Mouse (Mus musculus) brain, embryonic 14.5 days (tissue): ENCODE measurements at regions not wholly inside any gene's neighbourhood (a gene's known extent, or its start where the extent isn't known, plus 50 kb on each side); places are given as distances from the start of the nearest gene placed in this dataset.

Experiments used
- CTCF ChIP-seq: fragments of 200-500 bp; IDR thresholded peaks from 2 replicates; pipeline ENCODE4 v1.5.1; 2012; ENCODE audit warnings: inconsistent platforms, mild to moderate bottlenecking, moderate library complexity, borderline replicate concordance; ENCODE audit not compliant: insufficient read depth, insufficient read length; ENCODE audit errors: extremely low read depth
- POLR2A ChIP-seq: fragments of 200-500 bp; IDR thresholded peaks from 2 replicates; pipeline ENCODE4 v1.6.1; 2012; ENCODE audit warnings: mild to moderate bottlenecking, inconsistent platforms, borderline replicate concordance; ENCODE audit not compliant: poor library complexity, insufficient read depth, insufficient read length, severe bottlenecking; ENCODE audit errors: extremely low read depth

- no peak for TF ChIP-seq CTCF
- TF ChIP-seq POLR2A, result no peak
Measured at GRCm38 (mm10) chr10:56519041-56519440, 141.9 kb downstream of the Gja1 start.
